Mouse (Mus musculus): Measurements from ENCODE around the gene Cenph.
"Not testable (repeated sequence)": the region's sequence is repeated elsewhere in the genome, so short reads cannot be mapped to it uniquely, and the experiment has no call there.

Gene Cenph

GRCm38 (mm10) chr13:100775252-100776055 is at the start of gene Cenph:
TSS of gene Cenph (minus strand) at chr13:100775899.
- in situ Hi-C loops (cut with MboI; ENCODE audit: unreplicated experiment in 2 of 2) = no loop called here

- in situ Hi-C loops (cut with MboI; ENCODE audit: unreplicated experiment in 2 of 2) = loop anchor here (5.0 to 25.0 kb wide), 5 partner anchors 43 to 1463 kb away; partner anchors contain the start of genes Bdp1 (in 1 of the 2), Gtf2h2 (in 1 of the 2), Mrps36 (in 1 of the 2) and Serf1 (in 1 of the 2)
Observed at GRCm38 (mm10) chr13:100824916-100825315, 49.2 kb upstream of the Cenph start.

GRCm38 (mm10) chr13:100824306-100824705 is 48.6 kb upstream of the Cenph start:
- in situ Hi-C loops (cut with MboI; ENCODE audit: unreplicated experiment in 2 of 2) = no loop called here

GRCm38 (mm10) chr13:100823863-100824262 is 48.2 kb upstream of the Cenph start:
- in situ Hi-C loops (cut with MboI; ENCODE audit: unreplicated experiment in 2 of 2) = no loop called here

GRCm38 (mm10) chr13:100814451-100814850 is 38.8 kb upstream of the Cenph start:
- in situ Hi-C loops (cut with MboI; ENCODE audit: unreplicated experiment in 2 of 2) = loop anchor here in 1 of 2 experiments (10.0 kb wide), 1 partner anchor 1880 kb away; the partner anchor contains the start of gene Cd180

- in situ Hi-C loops (cut with MboI; ENCODE audit: unreplicated experiment in 2 of 2) = no loop called here
Observed at GRCm38 (mm10) chr13:100805776-100806175, 30.1 kb upstream of the Cenph start.

GRCm38 (mm10) chr13:100797171-100797570 is 21.5 kb upstream of the Cenph start:
- in situ Hi-C loops (cut with MboI; ENCODE audit: unreplicated experiment in 2 of 2) = loop anchor here in 1 of 2 experiments (10.0 kb wide), 1 partner anchor 72 kb away; no protein-coding TSS in a partner anchor

GRCm38 (mm10) chr13:100789083-100789482 is 13.4 kb upstream of the Cenph start:
- in situ Hi-C loops (cut with MboI; ENCODE audit: unreplicated experiment in 2 of 2) = no loop called here

- in situ Hi-C loops (cut with MboI; ENCODE audit: unreplicated experiment in 2 of 2) = not testable (repeated sequence)
Observed at GRCm38 (mm10) chr13:100788057-100788456, 12.4 kb upstream of the Cenph start.

- in situ Hi-C loops (cut with MboI; ENCODE audit: unreplicated experiment in 2 of 2) = no loop called here
Observed at GRCm38 (mm10) chr13:100787316-100788010, 11.8 kb upstream of the Cenph start.

GRCm38 (mm10) chr13:100786414-100786867 is 10.7 kb upstream of the Cenph start, which contains the start of gene Ccnb1:
TSS of gene Ccnb1 (minus strand) at chr13:100786570.
- in situ Hi-C loops (cut with MboI; ENCODE audit: unreplicated experiment in 2 of 2) = no loop called here

GRCm38 (mm10) chr13:100785806-100786413 is 10.2 kb upstream of the Cenph start:
- in situ Hi-C loops (cut with MboI; ENCODE audit: unreplicated experiment in 2 of 2) = no loop called here

GRCm38 (mm10) chr13:100777491-100777890 is 1.8 kb upstream of the Cenph start:
- in situ Hi-C loops (cut with MboI; ENCODE audit: unreplicated experiment in 2 of 2) = no loop called here

- in situ Hi-C loops (cut with MboI; ENCODE audit: unreplicated experiment in 2 of 2) = no loop called here
Observed at GRCm38 (mm10) chr13:100776710-100777109, 1.0 kb upstream of the Cenph start.

GRCm38 (mm10) chr13:100776056-100776419 is 339 bp upstream of the Cenph start:
- in situ Hi-C loops (cut with MboI; ENCODE audit: unreplicated experiment in 2 of 2) = no loop called here

GRCm38 (mm10) chr13:100774704-100775103 is 995 bp downstream of the Cenph start:
- in situ Hi-C loops (cut with MboI; ENCODE audit: unreplicated experiment in 2 of 2) = no loop called here

- in situ Hi-C loops (cut with MboI; ENCODE audit: unreplicated experiment in 2 of 2) = no loop called here
Observed at GRCm38 (mm10) chr13:100755329-100755728, 20.4 kb downstream of the Cenph start.

GRCm38 (mm10) chr13:100754186-100754585 is 21.5 kb downstream of the Cenph start:
- in situ Hi-C loops (cut with MboI; ENCODE audit: unreplicated experiment in 2 of 2) = no loop called here

- in situ Hi-C loops (cut with MboI; ENCODE audit: unreplicated experiment in 2 of 2) = no loop called here
Observed at GRCm38 (mm10) chr13:100753011-100753410, 22.7 kb downstream of the Cenph start.

GRCm38 (mm10) chr13:100752529-100752928 is 23.2 kb downstream of the Cenph start:
- in situ Hi-C loops (cut with MboI; ENCODE audit: unreplicated experiment in 2 of 2) = no loop called here

GRCm38 (mm10) chr13:100751402-100751801 is 24.3 kb downstream of the Cenph start:
- in situ Hi-C loops (cut with MboI; ENCODE audit: unreplicated experiment in 2 of 2) = no loop called here
